Mouse (Mus musculus) cerebellum, adult 11 months (tissue): Measurements from ENCODE around the gene Zbtb16.

Experiments used
- DNase-seq: peaks from one replicate; pipeline ENCODE4 v3.0.0; 2022

Zbtb16 gene

DNA sequence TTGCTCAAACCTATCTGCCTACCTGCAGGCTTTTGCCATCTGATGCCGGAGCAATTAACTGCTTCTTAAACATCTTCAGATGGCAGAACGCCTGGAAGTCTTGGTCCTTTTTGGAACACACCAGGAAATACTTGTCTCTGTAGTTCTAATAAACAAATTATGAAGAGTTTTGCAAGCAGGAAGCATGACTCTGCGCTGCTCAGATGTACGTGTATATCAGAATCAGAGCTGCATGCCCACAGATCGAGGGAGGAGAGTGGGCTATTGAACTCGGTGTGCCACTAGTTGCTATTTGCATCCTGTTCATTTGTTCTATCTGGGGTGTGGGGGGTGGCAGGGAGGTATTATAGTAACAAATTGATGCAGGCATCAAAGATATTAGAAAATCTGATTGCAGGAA lies 202.9 kb downstream of the Zbtb16 start:
- no peak for DNase-seq

DNA sequence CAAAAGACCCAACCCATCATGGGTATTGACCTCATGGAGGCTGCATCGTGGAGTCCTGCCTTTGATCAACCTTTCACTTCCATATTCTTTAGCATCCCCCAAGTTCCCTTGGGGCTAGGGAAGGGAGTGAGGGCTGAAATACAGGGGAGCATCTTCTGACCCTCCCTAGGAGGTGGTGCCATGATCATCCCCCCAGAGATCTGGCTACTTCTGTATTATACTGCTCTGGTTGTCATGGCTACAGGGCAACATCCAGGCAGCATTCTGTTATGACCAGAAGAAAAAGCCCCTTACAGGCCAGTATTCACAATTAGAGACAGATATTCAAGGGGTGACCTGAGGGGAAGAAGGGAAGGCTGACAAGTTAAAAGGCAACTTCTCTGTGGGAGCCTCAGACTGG lies 216.8 kb downstream of the Zbtb16 start:
- no peak for DNase-seq

DNA sequence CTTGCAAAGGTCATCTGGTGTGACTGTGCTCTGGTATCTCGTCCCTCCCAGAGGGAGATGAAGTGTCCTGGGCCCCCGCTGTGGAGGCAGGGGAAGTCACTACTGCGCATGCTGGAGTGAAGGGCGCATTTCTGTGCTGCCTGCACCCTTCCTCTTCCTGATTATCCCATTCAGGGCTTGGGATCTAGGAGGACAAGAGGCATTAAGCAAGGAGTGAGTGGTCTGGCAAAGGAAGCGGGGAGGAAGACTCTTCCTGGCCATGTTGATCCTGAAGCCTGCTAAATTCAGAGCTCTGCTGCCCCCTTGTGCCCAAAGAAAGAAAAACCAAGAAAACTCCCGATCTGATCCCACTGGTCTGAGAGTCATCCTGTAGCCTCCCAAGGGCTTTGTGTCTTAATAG lies 217.4 kb downstream of the Zbtb16 start:
- peak; percentile 29 for DNase-seq

DNA sequence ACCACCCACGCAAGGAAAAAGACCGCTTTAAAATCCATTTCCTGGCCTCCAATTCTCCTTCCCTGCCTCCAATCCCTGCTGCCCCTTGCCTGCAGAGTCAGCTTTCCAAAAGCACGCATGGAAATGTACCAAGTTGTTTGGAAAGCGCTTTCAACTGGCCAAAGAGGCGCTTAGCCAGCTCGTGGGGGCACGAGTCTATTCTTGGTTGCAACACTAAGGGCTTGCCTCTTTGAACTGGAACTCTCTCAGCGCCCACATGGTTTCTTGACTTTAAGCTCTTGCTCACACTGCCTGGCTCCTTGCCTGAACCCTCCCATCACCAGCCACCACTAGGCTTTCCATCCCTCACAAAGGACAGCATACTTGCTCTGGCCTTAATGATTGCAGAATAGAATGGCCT lies 217.9 kb downstream of the Zbtb16 start:
- no peak for DNase-seq

DNA sequence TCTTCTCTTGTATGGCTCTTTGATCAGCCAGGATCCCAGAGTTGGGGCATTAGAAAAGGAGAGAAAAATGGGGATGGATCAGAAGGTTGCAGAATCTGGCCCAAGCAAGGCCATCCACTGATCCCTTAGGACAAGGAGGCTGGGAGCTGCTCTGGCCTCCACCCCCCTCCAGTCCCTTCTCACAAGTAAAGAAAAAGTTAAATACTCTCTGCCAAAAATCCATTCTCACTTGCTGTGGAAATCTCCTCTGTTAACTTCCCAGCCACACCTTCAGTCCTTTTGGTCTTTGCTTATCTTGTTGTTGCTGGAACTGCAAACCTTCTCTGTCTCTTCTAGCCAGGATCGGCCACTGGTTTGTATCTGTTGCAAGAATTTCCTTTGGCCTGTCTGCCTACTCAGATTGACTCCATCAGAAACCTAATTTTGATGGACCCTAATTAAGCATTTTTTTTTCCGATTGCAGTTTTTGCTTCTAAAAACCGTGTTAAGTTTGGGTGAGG lies 218.5 kb downstream of the Zbtb16 start:
- DNase-seq: no peak

DNA sequence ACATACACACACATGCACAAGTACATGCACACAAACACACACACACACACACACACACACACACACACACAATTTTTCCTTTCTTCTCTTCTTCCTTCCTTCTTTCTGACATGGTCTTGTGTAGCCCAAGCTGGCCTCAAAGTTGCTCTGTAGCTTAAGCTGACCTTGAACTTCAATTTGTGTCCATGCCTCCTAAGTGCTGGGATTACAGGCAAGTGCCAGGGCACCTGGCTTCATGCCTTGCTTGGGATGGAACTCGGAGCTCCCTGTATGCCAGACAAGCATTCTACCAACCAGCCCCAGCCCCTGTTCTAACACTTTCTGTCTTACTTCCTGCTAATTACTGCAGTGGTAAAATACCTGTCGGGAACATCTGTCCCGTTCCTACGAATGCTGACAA lies 222.8 kb downstream of the Zbtb16 start:
- no peak for DNase-seq

DNA sequence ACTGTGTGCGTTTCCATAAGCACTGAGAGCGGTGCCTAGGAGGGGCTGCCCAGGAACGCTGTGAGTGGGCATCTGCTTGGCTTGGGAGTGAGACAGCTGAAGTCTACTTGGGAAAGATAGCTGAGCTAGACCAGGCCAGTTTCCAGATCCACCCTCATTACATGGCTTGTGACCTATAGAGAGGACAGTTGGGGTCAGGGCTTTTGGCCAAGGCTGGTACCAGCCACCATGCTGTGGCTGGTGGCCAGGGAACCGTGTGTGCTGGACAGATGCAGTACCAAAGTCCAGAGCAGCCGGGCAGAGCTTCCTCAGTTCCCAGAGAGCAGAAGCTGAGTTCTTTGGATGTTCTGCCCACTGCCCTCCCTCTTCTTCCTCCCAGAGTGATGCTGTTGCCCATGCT lies 223.5 kb downstream of the Zbtb16 start:
- DNase-seq: no peak

DNA sequence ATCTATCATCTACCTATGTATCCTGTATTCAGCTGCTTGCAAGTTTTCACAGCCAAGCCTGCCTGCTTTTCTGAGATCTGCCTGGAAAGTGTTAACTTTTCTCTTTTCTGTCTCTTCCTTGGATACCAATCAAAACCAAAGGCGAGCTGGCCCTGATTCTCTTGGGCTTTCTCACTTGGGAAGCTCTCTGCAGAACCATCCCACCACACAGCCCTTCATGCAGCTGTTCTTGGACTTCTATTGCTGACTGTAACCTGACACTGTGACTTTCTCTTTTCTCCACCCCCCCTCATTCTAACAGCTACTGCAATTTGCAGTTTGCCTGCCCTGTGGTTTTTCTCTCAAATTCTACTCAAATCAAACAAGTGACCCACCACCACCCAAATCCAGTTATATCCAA lies 225.0 kb downstream of the Zbtb16 start:
- no peak for DNase-seq

DNA sequence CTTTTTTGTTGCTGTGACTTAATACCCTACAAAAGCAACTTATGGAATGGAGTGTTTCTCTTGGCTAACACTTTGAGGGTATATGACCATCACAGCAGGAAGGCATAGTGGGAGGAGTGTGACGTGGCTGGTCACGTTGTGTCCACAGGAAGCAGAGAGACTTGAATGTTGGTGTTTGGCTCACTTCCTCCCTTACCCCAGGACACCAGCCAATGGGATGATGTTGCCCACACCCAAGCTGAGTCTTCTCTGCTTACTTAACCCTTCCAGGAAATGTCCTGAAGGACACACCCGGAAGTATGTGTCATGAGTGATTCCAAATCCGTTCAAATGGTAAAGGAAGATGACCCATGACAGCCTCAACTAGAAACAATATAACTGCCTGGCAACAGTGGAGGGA lies 226.3 kb downstream of the Zbtb16 start:
- no peak for DNase-seq

DNA sequence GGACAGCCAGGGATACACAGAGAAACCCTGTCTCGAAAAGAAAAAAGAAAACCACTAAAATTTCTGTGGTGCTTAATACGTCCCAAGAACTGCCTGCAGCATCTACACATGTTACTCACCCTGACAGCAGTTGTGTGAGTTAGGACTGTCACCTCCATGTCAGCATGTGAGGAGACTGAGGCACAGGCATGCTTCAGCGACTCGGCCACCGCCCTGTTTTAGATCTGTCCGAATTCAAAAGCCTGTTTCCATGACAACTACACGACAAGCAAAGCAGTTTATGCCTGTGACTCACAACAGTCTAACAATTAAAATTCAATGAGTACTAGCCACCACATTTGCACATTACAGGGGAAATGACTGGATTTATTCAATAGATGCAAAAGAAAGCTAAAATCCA lies 228.6 kb downstream of the Zbtb16 start:
- no peak for DNase-seq

DNA sequence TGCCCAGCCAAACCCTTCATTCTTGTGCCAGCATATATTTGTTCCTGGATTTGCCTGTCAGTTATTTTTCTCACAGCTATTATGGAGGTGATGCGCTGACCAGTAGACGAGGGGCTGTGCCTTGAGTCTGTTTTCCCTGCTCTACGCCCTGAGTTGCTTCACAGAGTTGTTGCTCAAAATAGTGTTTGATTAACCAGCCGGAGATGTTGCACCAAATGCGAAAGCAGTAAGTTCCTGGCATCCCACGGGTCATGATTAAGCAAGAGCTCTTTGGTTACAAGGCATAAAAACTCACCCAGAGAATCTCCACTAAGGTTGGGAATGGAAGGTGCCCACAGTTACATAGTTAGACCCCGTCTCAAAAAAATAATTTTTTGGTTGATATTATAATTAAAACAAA lies 229.9 kb downstream of the Zbtb16 start:
- no peak for DNase-seq

DNA sequence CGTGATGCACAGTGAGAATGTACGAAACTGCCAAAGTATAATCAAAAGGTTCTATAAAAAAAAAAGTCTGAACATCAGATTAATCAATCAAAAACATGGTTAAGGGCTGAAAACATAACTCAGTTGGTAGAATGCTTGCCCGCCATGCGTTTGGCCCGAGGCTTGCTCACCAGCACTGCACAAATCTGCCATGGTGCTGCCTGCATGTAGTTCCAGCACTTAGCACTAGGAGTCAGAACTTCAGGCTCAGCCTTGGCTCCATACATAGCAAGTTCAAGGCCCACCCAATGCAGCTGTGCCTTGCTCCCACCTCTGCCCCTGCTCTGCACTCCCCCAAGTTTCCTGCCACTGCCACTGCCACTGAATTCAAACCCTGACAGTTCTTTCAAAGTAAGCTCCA lies 230.3 kb downstream of the Zbtb16 start:
- no peak for DNase-seq

DNA sequence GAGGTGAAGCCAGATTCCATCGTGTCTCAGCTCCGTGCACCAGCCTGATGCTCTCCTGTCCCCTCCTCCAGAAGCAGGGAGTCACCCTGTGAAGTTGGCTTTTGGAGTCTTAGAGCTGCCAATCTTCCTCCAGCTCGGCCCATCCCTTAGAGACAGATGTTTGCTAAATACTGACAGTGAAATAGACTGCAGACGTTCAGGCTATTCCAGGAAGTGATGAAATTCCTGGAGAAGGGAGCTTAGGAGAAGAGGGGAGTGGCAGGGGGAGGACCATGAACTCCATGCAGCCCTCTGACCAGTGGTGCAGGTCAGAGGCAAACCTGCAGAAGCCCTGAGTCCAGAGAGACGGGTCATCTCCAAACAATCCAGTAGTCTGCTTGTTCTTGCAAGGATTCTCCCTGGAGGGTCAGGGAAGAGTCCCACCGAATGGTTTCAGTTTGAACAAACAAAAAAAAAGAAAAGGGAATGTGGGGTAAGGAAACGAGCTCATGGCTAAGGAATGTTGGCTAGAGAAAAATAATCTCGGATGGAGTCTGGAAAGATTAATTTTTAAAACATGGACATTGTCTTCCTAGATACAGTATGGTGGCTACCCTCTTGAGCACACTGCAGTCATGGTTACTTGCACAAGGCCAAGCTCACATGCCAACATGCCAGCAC lies 231.0 kb downstream of the Zbtb16 start, which contains the start of gene Nnmt:
Gene Nnmt (minus strand): TSS at position 215 of the 660 bp plus-strand sequence.
- no peak for DNase-seq
